ENCODE assay signal across 11 mouse cellular contexts in genomic region chr3:53038913-53039312, GRCm38 (mm10).
"Had no signal": no experiment of that assay in that cellular context is flagged by ENCODE, and none has a peak within 500 bp of the region (broad histone marks: within the 10 kb centered on the region; RNA-seq: fewer than 3 reads in every experiment).

No protein-coding gene starts in this region.

- DNase-seq: liver, embryonic 13.5 days; liver, postnatal 0 days; lung, adult 2 months; lung, postnatal 14 days; lung, postnatal 36 days; midbrain, embryonic 14.5 days; thymus, adult 18-20 months; thymus, postnatal 14 days; thymus, postnatal 36 days had no signal

- ATAC-seq: liver, postnatal 0 days; lung, postnatal 0 days; midbrain, embryonic 16.5 days had no signal
